29 mouse cellular contexts compared by ENCODE assay signal in the genomic region with DNA sequence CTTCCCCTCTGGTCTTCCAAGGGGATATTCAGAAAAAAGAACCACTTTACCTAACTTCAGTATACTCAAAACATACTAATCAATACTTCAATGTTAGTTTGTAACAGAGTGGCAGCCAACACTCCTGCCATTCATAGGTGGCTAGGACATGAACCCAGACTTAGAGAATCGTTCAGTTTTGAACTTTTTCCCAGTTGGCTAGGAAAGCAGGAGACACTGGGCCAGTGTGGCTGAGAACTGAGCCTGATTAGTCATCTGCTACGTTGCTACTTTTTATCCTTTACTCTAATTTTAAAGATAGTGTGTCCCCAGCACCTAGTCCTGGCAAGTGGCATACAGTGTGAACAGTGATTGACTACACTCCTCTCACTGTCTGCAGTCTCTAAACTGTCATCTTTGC. TPM values are rescaled to one million over a fixed set of nuclear protein-coding genes. Genes with fewer than 3 reads are reported as not detected.
DNase-seq lines count a peak whose midpoint lies in the region; ATAC-seq lines count a peak whose summit lies in the region.
"Had no signal": no experiment of that assay in that cellular context is flagged by ENCODE, and none has a peak within 500 bp of the region (broad histone marks: within the 10 kb centered on the region; RNA-seq: fewer than 3 reads in every experiment).

No protein-coding gene starts in this region.

- no peak overlapping the region for H3K4me3 ChIP-seq in hindbrain, embryonic 12.5 days
- H3K4me3 ChIP-seq: embryonic facial prominence, embryonic 12.5 days; embryonic facial prominence, embryonic 15.5 days; forebrain, embryonic 10.5 days; forebrain, embryonic 13.5 days; heart, embryonic 12.5 days; heart, embryonic 15.5 days; hindbrain, embryonic 10.5 days; hindbrain, embryonic 15.5 days had no signal

- no peak for DNase-seq in frontal cortex, postnatal 14 days (ENCODE audit: low spot score in 2 of 2)
- peak; percentile 43 for DNase-seq in testis, postnatal 14 days (ENCODE audit: low spot score)
- no peak for DNase-seq in testis, postnatal 10 days (ENCODE audit: low spot score)
- peak; percentile 62 for DNase-seq in fat pad, adult 2 months (ENCODE audit: extremely low read depth, low read depth, low spot score)
- DNase-seq in layer of hippocampus, adult 18-20 months (ENCODE audit: low spot score in 2 of 2): no peak
- DNase-seq: adrenal gland, adult 8-10 months; adrenal gland, postnatal 25 days; B cell, adult 2 months; cerebellum, adult 18-20 months; cerebellum, adult 9-10 months; cerebellum, postnatal 14 days; gastrocnemius, postnatal 25 days; heart, adult 18-20 months; heart, postnatal 10 days; heart, postnatal 36 days had no signal

- no peaks in the 10 kb centered on the region for H3K9me3 ChIP-seq in hindbrain, embryonic 12.5 days (replicated peaks)
- H3K9me3 ChIP-seq: embryonic facial prominence, embryonic 12.5 days; embryonic facial prominence, embryonic 15.5 days; forebrain, embryonic 10.5 days; forebrain, embryonic 13.5 days; G1E; heart, embryonic 12.5 days; heart, embryonic 15.5 days; hindbrain, embryonic 10.5 days; hindbrain, embryonic 15.5 days had no signal

- WGBS in hindbrain, embryonic 12.5 days: 88% methylated on average over 2 of the region's 2 CpGs

- H3K9ac ChIP-seq in hindbrain, embryonic 12.5 days: no peak overlapping the region
- H3K9ac ChIP-seq: embryonic facial prominence, embryonic 12.5 days; embryonic facial prominence, embryonic 15.5 days; forebrain, embryonic 13.5 days; heart, embryonic 12.5 days; heart, embryonic 15.5 days; hindbrain, embryonic 15.5 days had no signal

- H3K4me2 ChIP-seq in hindbrain, embryonic 12.5 days (replicated peaks): no peak overlapping the region
- H3K4me2 ChIP-seq: embryonic facial prominence, embryonic 12.5 days; embryonic facial prominence, embryonic 15.5 days; forebrain, embryonic 13.5 days; heart, embryonic 12.5 days; heart, embryonic 15.5 days; hindbrain, embryonic 15.5 days had no signal

- H3K36me3 ChIP-seq in hindbrain, embryonic 12.5 days: peaks cover 59% of the 10 kb centered on the region

- H3K27ac ChIP-seq in hindbrain, embryonic 12.5 days: no peak overlapping the region
- H3K27ac ChIP-seq: embryonic facial prominence, embryonic 12.5 days; embryonic facial prominence, embryonic 15.5 days; forebrain, embryonic 10.5 days; forebrain, embryonic 13.5 days; heart, embryonic 15.5 days; hindbrain, embryonic 10.5 days; hindbrain, embryonic 15.5 days had no signal

- no peaks in the 10 kb centered on the region for H3K27me3 ChIP-seq in hindbrain, embryonic 12.5 days
- H3K27me3 ChIP-seq: CH12.LX; embryonic facial prominence, embryonic 12.5 days; embryonic facial prominence, embryonic 15.5 days; forebrain, embryonic 13.5 days; heart, embryonic 12.5 days; heart, embryonic 15.5 days; hindbrain, embryonic 15.5 days had no signal

- H3K4me1 ChIP-seq in hindbrain, embryonic 12.5 days: no peaks in the 10 kb centered on the region
- H3K4me1 ChIP-seq: embryonic facial prominence, embryonic 12.5 days; embryonic facial prominence, embryonic 15.5 days; forebrain, embryonic 10.5 days; forebrain, embryonic 13.5 days; heart, embryonic 12.5 days; heart, embryonic 15.5 days; hindbrain, embryonic 10.5 days; hindbrain, embryonic 15.5 days had no signal

- peak; percentile 52; the same call in 1 of the 2 replicates for ATAC-seq in frontal cortex, adult (ENCODE audit: low TSS enrichment)
- ATAC-seq in hindbrain, embryonic 12.5 days (ENCODE audit: low FRiP score): no peak
- ATAC-seq: forebrain, embryonic 13.5 days; forebrain, embryonic 16.5 days had no signal

RNA-seq across cellular contexts. Expression of a gene that starts 4.9 kb away (rescaled TPM):
- under 1 TPM; 0.66 to 0.89 TPM for total RNA-seq in layer of hippocampus, adult 18-20 months (2021)
- polyA plus RNA-seq in hindbrain, embryonic 12.5 days (2016; fragmentation: Nextera tagmentation; extraction: Ambion mirVana): 1.9 and 3.4 TPM in 2 replicates
- total RNA-seq: gastrocnemius, adult 8-10 months; heart, adult 18-20 months; heart, postnatal 10 days; heart, postnatal 36 days had no signal
- polyA plus RNA-seq: G1E had no signal

RNA-seq across cellular contexts. Expression of a gene that starts 22.7 kb away (rescaled TPM):
- 100 to 1,000 TPM; 133 to 149 TPM for total RNA-seq in layer of hippocampus, adult 18-20 months (2021)
- polyA plus RNA-seq in hindbrain, embryonic 12.5 days (2016; fragmentation: Nextera tagmentation; extraction: Ambion mirVana): 299 and 352 TPM in 2 replicates

RNA-seq across cellular contexts. Expression of a gene that starts 22.9 kb away (rescaled TPM):
- 10 to 100 TPM; 22.2 to 25.5 TPM for total RNA-seq in layer of hippocampus, adult 18-20 months (2021)
- polyA plus RNA-seq in hindbrain, embryonic 12.5 days (2016; fragmentation: Nextera tagmentation; extraction: Ambion mirVana): 55.7 and 61.0 TPM in 2 replicates

RNA-seq across cellular contexts. Expression of a gene that starts 27.6 kb away (rescaled TPM):
- 10 to 100 TPM; 81.5 to 86.6 TPM for total RNA-seq in layer of hippocampus, adult 18-20 months (2021)
- 89.2 and 91.2 TPM in 2 replicates for polyA plus RNA-seq in hindbrain, embryonic 12.5 days (2016; fragmentation: Nextera tagmentation; extraction: Ambion mirVana)

Comparison
In these comparisons a context has a peak if more than half of its experiments do, and no peak if none do; other contexts are left out.
1. DNase-seq: peak in testis, postnatal 14 days (single experiment) and fat pad, adult 2 months (single experiment); none in frontal cortex, postnatal 14 days (0 of 2), testis, postnatal 10 days (single experiment) and layer of hippocampus, adult 18-20 months (0 of 2).